Mouse (Mus musculus): ENCODE data around the gene Tmem240. TPM values are rescaled to one million over a fixed set of nuclear protein-coding genes. Genes with fewer than 3 reads are reported as not detected.
"Not testable (repeated sequence)": the region's sequence is repeated elsewhere in the genome, so short reads cannot be mapped to it uniquely, and the experiment has no call there.

Gene Tmem240
- 1.1 and 1.4 TPM in 2 replicates for polyA plus RNA-seq (2015; fragmentation: Nextera tagmentation; extraction: Ambion mirVana)

- peak; percentile 82 for DNase-seq (ENCODE audit: low spot score)
These were observed at the start of gene Tmem240 for GRCm38 (mm10) chr4:155734350-155734941. Tmem240 (plus strand) TSS chr4:155734800.

GRCm38 (mm10) chr4:155687764-155688163 is 46.8 kb upstream of the Tmem240 start:
- DNase-seq (ENCODE audit: low spot score) = not testable (repeated sequence)

GRCm38 (mm10) chr4:155690571-155691375 is 43.8 kb upstream of the Tmem240 start:
- no peak for DNase-seq (ENCODE audit: low spot score)

- DNase-seq (ENCODE audit: low spot score) = no peak
These were observed 42.2 kb upstream of the Tmem240 start for GRCm38 (mm10) chr4:155692421-155692820.

DNA sequence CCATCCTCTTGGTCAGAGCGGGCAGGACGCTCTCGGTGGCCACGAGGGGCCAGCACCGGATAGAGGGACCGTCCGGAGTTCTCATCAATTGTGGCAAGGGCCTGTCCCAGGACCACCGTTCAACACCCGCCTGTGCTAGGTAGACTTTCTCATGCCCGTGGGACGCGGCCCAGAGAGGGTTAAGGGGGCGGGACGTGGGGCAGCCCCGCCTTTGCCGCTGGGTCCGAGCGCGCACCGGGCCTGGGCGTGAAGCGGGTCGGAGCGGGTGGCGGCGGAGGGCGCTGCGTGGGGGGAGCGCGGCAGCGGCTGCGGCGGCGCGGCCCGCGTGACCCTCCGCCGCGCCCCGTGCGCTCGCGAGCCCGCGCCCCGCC is 40.5 kb upstream of the Tmem240 start, which contains the start of gene Fndc10:
TSS of gene Fndc10 (plus strand) at position 232 of the 371 bp plus-strand sequence.
- peak; percentile 54 for DNase-seq (ENCODE audit: low spot score)

- DNase-seq (ENCODE audit: low spot score) = peak; percentile 87
These were observed 39.9 kb upstream of the Tmem240 start for GRCm38 (mm10) chr4:155694482-155695401.

DNA sequence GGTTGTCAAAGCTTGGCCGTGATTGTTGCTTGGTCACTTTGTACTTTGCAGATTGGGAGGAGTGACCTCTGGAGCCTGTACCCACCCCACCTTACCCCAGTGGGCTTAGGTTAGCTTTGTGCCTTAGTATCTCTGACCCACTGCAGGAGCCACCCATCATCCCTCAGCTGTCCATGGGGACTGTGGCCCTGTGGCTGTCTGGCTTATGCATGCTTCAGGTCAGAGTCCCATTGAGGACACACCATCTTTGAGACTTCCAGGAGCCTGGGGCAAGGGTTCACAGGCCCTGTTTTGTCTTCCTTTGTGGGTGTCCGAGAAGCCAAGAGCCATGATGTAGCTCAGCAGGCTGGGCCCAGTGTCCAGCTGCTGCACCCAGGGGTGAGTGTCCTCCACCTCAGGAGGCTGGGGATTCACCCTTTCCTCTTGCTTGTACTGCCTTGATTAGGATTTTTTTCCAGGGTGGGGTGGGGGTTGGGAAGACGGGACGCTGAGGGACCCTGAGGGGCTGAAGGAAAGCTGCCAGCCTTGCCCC is 39.0 kb upstream of the Tmem240 start:
- no peak for DNase-seq (ENCODE audit: low spot score)

- no peak for DNase-seq (ENCODE audit: low spot score)
These were observed 38.0 kb upstream of the Tmem240 start for GRCm38 (mm10) chr4:155696261-155697255.

DNA sequence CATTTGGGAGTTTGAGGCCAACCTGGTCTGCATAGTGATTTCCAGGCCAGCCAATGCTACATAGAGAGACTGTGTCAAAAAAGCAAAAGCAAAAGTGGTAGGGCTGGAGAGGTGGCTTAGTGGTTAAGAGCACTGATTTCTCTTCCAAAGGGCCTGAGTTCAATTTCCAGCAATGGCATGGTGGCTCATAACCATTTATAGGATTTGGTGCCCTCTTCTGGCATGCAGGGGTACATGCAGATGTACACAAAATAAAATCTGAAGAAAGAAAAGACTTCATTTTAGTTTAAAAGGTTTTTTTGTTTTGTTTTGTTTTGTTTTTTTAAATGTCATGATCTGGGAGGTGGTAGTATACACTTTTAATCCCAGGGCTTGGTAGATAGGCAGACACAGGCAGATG is 34.2 kb upstream of the Tmem240 start:
- DNase-seq (ENCODE audit: low spot score) = peak; percentile 45

DNA sequence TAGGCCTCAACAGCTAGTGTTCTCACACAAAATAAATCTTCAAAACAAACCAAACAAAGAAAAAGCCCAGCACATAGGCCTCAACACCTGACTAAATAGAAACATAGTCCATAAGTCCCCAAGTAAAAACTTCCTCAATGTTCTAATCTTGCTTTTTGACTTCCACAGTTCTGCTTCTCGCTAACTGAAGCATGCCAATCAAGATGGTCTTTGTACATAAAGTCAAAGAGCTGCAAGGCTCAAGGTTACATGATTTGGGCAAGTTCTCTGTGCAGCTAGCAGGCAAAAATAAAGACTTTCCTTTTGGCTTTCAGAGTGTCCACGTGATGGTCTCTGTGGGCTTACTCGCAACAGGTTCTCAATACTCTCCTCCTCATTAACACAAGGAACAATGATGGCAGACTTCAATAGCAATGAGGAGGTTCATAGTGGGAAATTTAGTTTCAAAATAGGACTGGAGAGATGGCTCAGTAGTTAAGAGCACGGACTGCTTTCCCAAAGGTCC is 31.1 kb upstream of the Tmem240 start:
- no peak for DNase-seq (ENCODE audit: low spot score)

DNA sequence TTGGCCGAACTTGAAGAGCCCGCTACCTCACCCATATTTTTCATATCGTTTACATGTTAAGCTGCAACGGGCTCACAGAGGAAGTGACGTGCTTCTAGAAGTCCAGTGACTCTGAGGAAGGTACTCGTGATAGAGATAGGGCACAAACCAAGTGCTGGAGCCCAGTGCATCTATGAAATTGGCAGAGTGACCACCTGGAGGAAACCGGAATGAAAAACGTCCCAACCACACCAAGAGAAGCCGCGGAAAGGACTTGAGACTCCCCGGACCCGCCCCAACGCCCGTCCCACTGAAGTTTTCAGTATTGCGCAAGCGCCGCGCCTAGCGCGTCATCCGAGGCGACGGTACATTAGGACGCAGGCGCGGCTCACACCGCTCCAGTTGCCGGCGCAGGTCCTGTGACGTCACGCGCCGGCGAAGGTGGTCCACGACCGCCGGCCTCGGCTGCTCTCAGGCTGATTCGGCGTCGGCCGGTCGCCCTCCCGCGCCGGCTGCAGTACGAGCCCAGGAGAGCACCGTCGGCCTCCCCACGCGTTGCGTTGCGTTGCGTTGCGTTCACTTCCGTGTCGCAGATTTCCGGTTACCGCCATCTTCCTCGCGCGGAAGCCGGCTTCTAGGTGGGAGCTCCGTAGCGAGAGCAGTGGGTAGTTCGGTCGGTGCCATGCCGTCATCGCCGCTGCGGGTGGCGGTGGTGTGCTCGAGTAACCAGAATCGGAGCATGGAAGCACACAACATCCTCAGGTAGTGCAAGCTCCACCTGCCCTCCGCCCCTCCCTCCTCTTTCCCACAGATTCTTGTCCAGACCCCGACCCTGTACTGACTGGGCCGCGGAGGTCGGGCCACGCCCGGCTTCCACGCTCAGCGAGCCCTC is 29.6 kb upstream of the Tmem240 start, which contains the start of gene Ssu72:
TSS of gene Ssu72 (plus strand) at position 80 of the 871 bp plus-strand sequence.
- DNase-seq (ENCODE audit: low spot score) = peak; percentile 96

- DNase-seq (ENCODE audit: low spot score) = no peak
These were observed 29.0 kb upstream of the Tmem240 start for GRCm38 (mm10) chr4:155705592-155705929.

GRCm38 (mm10) chr4:155708582-155708981 is 26.0 kb upstream of the Tmem240 start:
- DNase-seq (ENCODE audit: low spot score) = no peak

- no peak for DNase-seq (ENCODE audit: low spot score)
These were observed 25.6 kb upstream of the Tmem240 start for GRCm38 (mm10) chr4:155708988-155709387.

- no peak for DNase-seq (ENCODE audit: low spot score)
These were observed 23.9 kb upstream of the Tmem240 start for GRCm38 (mm10) chr4:155710521-155711252.

- peak; percentile 32 for DNase-seq (ENCODE audit: low spot score)
These were observed 12.9 kb upstream of the Tmem240 start for GRCm38 (mm10) chr4:155721668-155722083.

DNA sequence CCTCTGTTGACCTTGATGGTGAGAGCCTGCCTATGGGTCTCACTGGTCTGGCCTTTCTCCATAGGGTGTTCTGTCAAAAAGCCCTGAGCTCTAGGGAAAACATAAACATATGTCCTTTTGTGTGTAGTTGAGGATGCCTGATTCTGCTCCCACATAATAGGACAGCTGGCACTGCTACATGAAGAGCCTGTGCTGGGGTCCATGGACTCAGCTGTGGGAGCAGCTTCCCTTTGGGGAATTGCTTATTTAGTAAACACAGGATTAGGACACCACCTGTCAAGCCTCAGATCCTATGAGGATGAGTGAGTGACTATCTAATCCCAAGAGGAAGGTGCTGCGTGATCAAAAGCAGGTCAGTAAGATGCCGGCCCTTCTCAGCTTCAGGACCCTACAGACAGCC is 6.6 kb upstream of the Tmem240 start:
- no peak for DNase-seq (ENCODE audit: low spot score)

GRCm38 (mm10) chr4:155733267-155733666 is 1.3 kb upstream of the Tmem240 start:
- no peak for DNase-seq (ENCODE audit: low spot score)
